In genomic region chr9:118488896-118489578, GRCm38 (mm10) we compare ENCODE assay signal across 8 mouse cellular contexts. TPM values are rescaled to one million over a fixed set of nuclear protein-coding genes. Genes with fewer than 3 reads are reported as not detected.
DNase-seq lines count a peak whose midpoint lies in the region; ATAC-seq and TF ChIP-seq lines count a peak whose summit lies in the region.

No protein-coding gene starts in this region.

- WGBS in lung, embryonic 16.5 days = 3% methylated on average over 20 of the region's 20 CpGs
- under 1% methylated on average over 20 of the region's 20 CpGs for whole genome bisulfite sequencing in embryonic facial prominence, embryonic 12.5 days
- 5% methylated on average over 20 of the region's 20 CpGs for WGBS in intestine, postnatal 0 days
- WGBS in neural tube, embryonic 15.5 days = 1% methylated on average over 20 of the region's 20 CpGs

- DNase-seq in lung, postnatal 25 days (ENCODE audit: low spot score) = no peak
- DNase-seq in urinary bladder, postnatal 36 days (ENCODE audit: low spot score in 2 of 2) = no peak
- DNase-seq in left cerebral cortex, postnatal 10 days (ENCODE audit: extremely low spot score in 1 of 2, low spot score in 2 of 2) = no peak

- H3K4me2 ChIP-seq in lung, embryonic 16.5 days (ENCODE audit: low read depth, low read length) = peak overlapping the region; percentile 53
- H3K4me2 ChIP-seq in embryonic facial prominence, embryonic 12.5 days (replicated peaks) = peak overlapping the region; percentile 50
- peak overlapping the region; percentile 70 for H3K4me2 ChIP-seq in intestine, postnatal 0 days (replicated peaks; ENCODE audit: low read depth)
- H3K4me2 ChIP-seq in neural tube, embryonic 15.5 days = peak overlapping the region; percentile 55

- ATAC-seq in lung, embryonic 16.5 days (ENCODE audit: low read depth) = peak; percentile 46; the same call in 1 of the 2 replicates
- peak; percentile 62 for ATAC-seq in embryonic facial prominence, embryonic 12.5 days (ENCODE audit: insufficient number of reproducible peaks, insufficient read depth, low FRiP score, low TSS enrichment)
- ATAC-seq in intestine, postnatal 0 days = no peak
- no peak for ATAC-seq in neural tube, embryonic 15.5 days (ENCODE audit: low FRiP score)
- ATAC-seq in monocyte, adult 5-6 weeks (replicated peaks; ENCODE audit: insufficient number of reproducible peaks, low FRiP score, low TSS enrichment, poor library complexity, severe bottlenecking) = no peak

- peaks cover 12% of the 10 kb centered on the region for H3K4me1 ChIP-seq in lung, embryonic 16.5 days (replicated peaks; ENCODE audit: control insufficient read depth, insufficient read depth, low read length)
- peaks cover 16% of the 10 kb centered on the region; the same call in 1 of the 2 replicates for H3K4me1 ChIP-seq in embryonic facial prominence, embryonic 12.5 days
- H3K4me1 ChIP-seq in intestine, postnatal 0 days (replicated peaks; ENCODE audit: control insufficient read depth, insufficient read depth, low read length) = no peaks in the 10 kb centered on the region; the same call in 1 of the 2 replicates
- H3K4me1 ChIP-seq in neural tube, embryonic 15.5 days = peaks cover 24% of the 10 kb centered on the region

- peak overlapping the region; percentile 44 for H3K4me3 ChIP-seq in lung, embryonic 16.5 days (ENCODE audit: low read length)
- peak overlapping the region; percentile 27 for H3K4me3 ChIP-seq in embryonic facial prominence, embryonic 12.5 days
- peak overlapping the region; percentile 36 for H3K4me3 ChIP-seq in intestine, postnatal 0 days (ENCODE audit: low read depth, low read length)
- peak overlapping the region; percentile 13; the same call in 1 of the 2 replicates for H3K4me3 ChIP-seq in neural tube, embryonic 15.5 days (replicated peaks)

- peaks cover 52% of the 10 kb centered on the region for H3K27me3 ChIP-seq in lung, embryonic 16.5 days (ENCODE audit: control insufficient read depth, insufficient read depth, low read depth, low read length)
- peaks cover 56% of the 10 kb centered on the region for H3K27me3 ChIP-seq in embryonic facial prominence, embryonic 12.5 days
- peaks cover 43% of the 10 kb centered on the region for H3K27me3 ChIP-seq in intestine, postnatal 0 days (replicated peaks; ENCODE audit: control insufficient read depth, insufficient read depth, low read length)
- H3K27me3 ChIP-seq in neural tube, embryonic 15.5 days (replicated peaks) = peaks cover 63% of the 10 kb centered on the region

- H3K36me3 ChIP-seq in lung, embryonic 16.5 days (ENCODE audit: control insufficient read depth, insufficient read depth, low read length) = no peaks in the 10 kb centered on the region
- H3K36me3 ChIP-seq in embryonic facial prominence, embryonic 12.5 days = no peaks in the 10 kb centered on the region
- no peaks in the 10 kb centered on the region for H3K36me3 ChIP-seq in intestine, postnatal 0 days (ENCODE audit: control insufficient read depth, insufficient read depth)
- no peaks in the 10 kb centered on the region for H3K36me3 ChIP-seq in neural tube, embryonic 15.5 days

- H3K27ac ChIP-seq in lung, embryonic 16.5 days (ENCODE audit: low read length) = no peak overlapping the region
- H3K27ac ChIP-seq in embryonic facial prominence, embryonic 12.5 days = no peak overlapping the region
- no peak overlapping the region for H3K27ac ChIP-seq in intestine, postnatal 0 days (ENCODE audit: low read depth, low read length)
- no peak overlapping the region for H3K27ac ChIP-seq in neural tube, embryonic 15.5 days (replicated peaks)

- no peak for TF ChIP-seq CTCF in intestine, postnatal 0 days (IDR thresholded peaks at IDR 0.05; ENCODE audit: low read depth)

- peaks cover under 1% of the 10 kb centered on the region; the same call in 1 of the 2 replicates for H3K9me3 ChIP-seq in lung, embryonic 16.5 days (ENCODE audit: control insufficient read depth, low read length)
- no peaks in the 10 kb centered on the region for H3K9me3 ChIP-seq in embryonic facial prominence, embryonic 12.5 days
- H3K9me3 ChIP-seq in intestine, postnatal 0 days (ENCODE audit: control insufficient read depth) = no peaks in the 10 kb centered on the region
- H3K9me3 ChIP-seq in neural tube, embryonic 15.5 days (replicated peaks) = no peaks in the 10 kb centered on the region

- no peak overlapping the region for H3K9ac ChIP-seq in lung, embryonic 16.5 days (ENCODE audit: low read length)
- H3K9ac ChIP-seq in embryonic facial prominence, embryonic 12.5 days = no peak overlapping the region
- no peak overlapping the region for H3K9ac ChIP-seq in intestine, postnatal 0 days (ENCODE audit: low read depth, low read length)
- H3K9ac ChIP-seq in neural tube, embryonic 15.5 days (replicated peaks) = no peak overlapping the region

- intact Hi-C loops in left cerebral cortex, postnatal 10 days (cut with DNase I) = loop anchor here (2.0 to 5.0 kb wide), 2 partner anchors 392 to 436 kb away; no protein-coding TSS in a partner anchor

RNA-seq across cellular contexts. Expression of gene Eomes, which starts 11.0 kb away (rescaled TPM):
- not detected in 2 replicates for polyA plus RNA-seq in lung, embryonic 16.5 days (2015; fragmentation: Nextera tagmentation; extraction: Ambion mirVana)
- polyA plus RNA-seq in embryonic facial prominence, embryonic 12.5 days (2016; fragmentation: Nextera tagmentation; extraction: Ambion mirVana) = 0.09 and 0.65 TPM in 2 replicates
- not detected in 2 replicates for polyA plus RNA-seq in intestine, postnatal 0 days (2015; fragmentation: Nextera tagmentation; extraction: Ambion mirVana)
- 0.06 TPM in 1 of 2 replicates, not detected in the other for polyA plus RNA-seq in neural tube, embryonic 15.5 days (2015; fragmentation: Nextera tagmentation; extraction: Ambion mirVana)
- total RNA-seq in monocyte, adult 5-6 weeks (2017) = 47.6 to 167 TPM (median 48.0 TPM) in 3 replicates
- total RNA-seq in left cerebral cortex, postnatal 10 days (2021) = under 1 TPM; 0.24 to 0.28 TPM

RNA-seq across cellular contexts. Expression of gene Golga4, which starts 17.0 kb away (rescaled TPM):
- polyA plus RNA-seq in lung, embryonic 16.5 days (2015; fragmentation: Nextera tagmentation; extraction: Ambion mirVana) = 40.2 and 41.2 TPM in 2 replicates
- 62.3 and 68.6 TPM in 2 replicates for polyA plus RNA-seq in embryonic facial prominence, embryonic 12.5 days (2016; fragmentation: Nextera tagmentation; extraction: Ambion mirVana)
- polyA plus RNA-seq in intestine, postnatal 0 days (2015; fragmentation: Nextera tagmentation; extraction: Ambion mirVana) = 52.5 and 57.4 TPM in 2 replicates
- 44.4 and 45.2 TPM in 2 replicates for polyA plus RNA-seq in neural tube, embryonic 15.5 days (2015; fragmentation: Nextera tagmentation; extraction: Ambion mirVana)
- total RNA-seq in monocyte, adult 5-6 weeks (2017) = 97.5 to 187 TPM (median 99.7 TPM) in 3 replicates
- 10 to 100 TPM; 73.5 to 74.4 TPM for total RNA-seq in left cerebral cortex, postnatal 10 days (2021)

Comparison
In these comparisons a context has a peak if more than half of its experiments do, and no peak if none do; other contexts are left out.
1. ATAC-seq: peak in lung, embryonic 16.5 days (single experiment) and embryonic facial prominence, embryonic 12.5 days (single experiment); none in intestine, postnatal 0 days (single experiment), neural tube, embryonic 15.5 days (single experiment) and monocyte, adult 5-6 weeks (single experiment).
2. Peak in every context shown above with its lines, with median percentiles within 50 percentile points of each other: H3K4me2 ChIP-seq and H3K4me3 ChIP-seq.